Mouse (Mus musculus): ENCODE data around the gene Gm49361. TPM values are rescaled to one million over a fixed set of nuclear protein-coding genes. Genes with fewer than 3 reads are reported as not detected.

Gene Gm49361
- polyA plus RNA-seq, 1 experiment: not detected

GRCm38 (mm10) chr14:57729364-57729763 lies 16.5 kb downstream of the Gm49361 start:
- Histone ChIP-seq H3K27me3 (ENCODE audit: control insufficient read depth, insufficient read depth, insufficient read length) (no peaks in the 10 kb centered on the region), H3K36me3 (ENCODE audit: control insufficient read depth, insufficient read depth) (peaks cover 42% of the 10 kb centered on the region), H3K4me3 (ENCODE audit: insufficient read depth, poor library complexity, severe bottlenecking) (no peak overlapping the region), H3K79me3 (ENCODE audit: low read depth) (peaks cover 51% of the 10 kb centered on the region), H3K79me2 (ENCODE audit: control insufficient read depth, insufficient read depth) (peaks cover 92% of the 10 kb centered on the region), H3ac (ENCODE audit: control insufficient read depth, insufficient read length, low read depth) (no peak overlapping the region)
- TF ChIP-seq CEBPB (IDR thresholded peaks at IDR 0.05; ENCODE audit: low read depth): no peak
- no peak for TF ChIP-seq MAX (IDR thresholded peaks at IDR 0.05)
- no peak for TF ChIP-seq MYOD1 (IDR thresholded peaks at IDR 0.05; ENCODE audit: control insufficient read depth, insufficient read length, low read depth)
- no peak for TF ChIP-seq CTCF (IDR thresholded peaks at IDR 0.05; ENCODE audit: control insufficient read depth, insufficient read depth, insufficient read length)
- TF ChIP-seq MYOG (IDR thresholded peaks at IDR 0.05; ENCODE audit: control insufficient read depth, extremely low read depth, insufficient read length): no peak
- TF ChIP-seq FOSL1 (IDR thresholded peaks at IDR 0.05; ENCODE audit: insufficient read depth, low read length, poor library complexity, severe bottlenecking): no peak
- TF ChIP-seq USF1 (IDR thresholded peaks at IDR 0.05; ENCODE audit: low read depth): no peak

DNA sequence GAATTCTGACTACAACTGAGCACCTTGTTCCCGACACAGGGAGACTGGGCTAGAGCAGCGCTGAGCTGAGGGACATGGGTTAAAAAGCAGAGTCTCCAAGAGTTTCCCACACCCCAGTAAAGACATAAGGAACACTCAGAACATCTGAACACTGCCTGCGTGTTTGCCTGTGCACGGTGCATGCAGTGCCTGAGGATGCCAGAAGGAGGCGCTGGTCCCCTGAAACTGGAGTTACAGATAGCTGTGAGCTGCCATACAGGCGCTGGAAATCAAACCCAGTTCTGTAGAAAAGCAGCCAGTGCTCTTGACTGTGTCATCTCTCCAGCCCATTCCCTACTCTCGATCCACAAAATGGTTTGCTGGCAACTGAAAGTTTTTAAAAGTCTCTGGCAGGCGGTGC lies 19.7 kb downstream of the Gm49361 start:
- Histone ChIP-seq H3K27me3 (ENCODE audit: control insufficient read depth, insufficient read depth, insufficient read length) (no peaks in the 10 kb centered on the region), H3K4me3 (ENCODE audit: insufficient read depth, poor library complexity, severe bottlenecking) (no peak overlapping the region)

DNA sequence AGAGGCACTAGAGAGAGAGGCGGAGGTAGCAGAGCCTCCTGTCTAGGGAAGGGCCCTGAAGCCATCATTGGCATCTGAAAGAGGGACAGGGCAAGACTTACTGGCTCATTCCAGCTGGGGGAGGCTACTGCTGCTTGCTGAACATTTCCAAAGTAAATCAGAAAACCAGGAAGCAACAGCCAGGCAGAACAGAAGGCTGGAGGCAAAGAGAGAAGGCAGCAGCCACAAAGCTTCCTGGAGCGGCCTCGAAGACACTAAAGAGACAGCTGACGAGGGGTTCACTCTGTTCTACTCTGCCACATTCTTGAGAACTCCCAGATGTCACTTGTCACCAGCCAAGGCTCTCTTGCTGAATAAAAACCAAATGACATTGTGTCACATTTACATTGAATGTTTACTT lies 21.4 kb downstream of the Gm49361 start:
- Histone ChIP-seq H3K4me3 (ENCODE audit: insufficient read depth, poor library complexity, severe bottlenecking) (no peak overlapping the region), H3K79me2 (ENCODE audit: control insufficient read depth, insufficient read depth) (peaks cover 95% of the 10 kb centered on the region), H3K36me3 (ENCODE audit: control insufficient read depth, insufficient read depth) (peaks cover 27% of the 10 kb centered on the region), H3ac (ENCODE audit: control insufficient read depth, insufficient read length, low read depth) (no peak overlapping the region), H3K27me3 (ENCODE audit: control insufficient read depth, insufficient read depth, insufficient read length) (no peaks in the 10 kb centered on the region), H3K79me3 (ENCODE audit: low read depth) (peaks cover 52% of the 10 kb centered on the region)
- no peak for TF ChIP-seq MAX (IDR thresholded peaks at IDR 0.05)
- TF ChIP-seq MYOD1 (IDR thresholded peaks at IDR 0.05; ENCODE audit: control insufficient read depth, insufficient read length, low read depth): no peak
- TF ChIP-seq MYOG (IDR thresholded peaks at IDR 0.05; ENCODE audit: control insufficient read depth, extremely low read depth, insufficient read length): no peak
- no peak for TF ChIP-seq FOSL1 (IDR thresholded peaks at IDR 0.05; ENCODE audit: insufficient read depth, low read length, poor library complexity, severe bottlenecking)
- no peak for TF ChIP-seq CEBPB (IDR thresholded peaks at IDR 0.05; ENCODE audit: low read depth)
- TF ChIP-seq CTCF (IDR thresholded peaks at IDR 0.05; ENCODE audit: control insufficient read depth, insufficient read depth, insufficient read length): no peak
- no peak for TF ChIP-seq USF1 (IDR thresholded peaks at IDR 0.05; ENCODE audit: low read depth)

More for the DNA sequence above, 19.7 kb downstream of the Gm49361 start:
- no peak overlapping the region for H3ac ChIP-seq (ENCODE audit: control insufficient read depth, insufficient read length, low read depth)
- H3K36me3 ChIP-seq (ENCODE audit: control insufficient read depth, insufficient read depth): peaks cover 29% of the 10 kb centered on the region
- H3K79me2 ChIP-seq (ENCODE audit: control insufficient read depth, insufficient read depth): peaks cover 95% of the 10 kb centered on the region
- H3K79me3 ChIP-seq (ENCODE audit: low read depth): peaks cover 45% of the 10 kb centered on the region
- TF ChIP-seq MYOD1 (IDR thresholded peaks at IDR 0.05; ENCODE audit: control insufficient read depth, insufficient read length, low read depth): no peak
- TF ChIP-seq FOSL1 (IDR thresholded peaks at IDR 0.05; ENCODE audit: insufficient read depth, low read length, poor library complexity, severe bottlenecking): no peak
- no peak for TF ChIP-seq MYOG (IDR thresholded peaks at IDR 0.05; ENCODE audit: control insufficient read depth, extremely low read depth, insufficient read length)
- TF ChIP-seq CEBPB (IDR thresholded peaks at IDR 0.05; ENCODE audit: low read depth): no peak
- no peak for TF ChIP-seq USF1 (IDR thresholded peaks at IDR 0.05; ENCODE audit: low read depth)

DNA sequence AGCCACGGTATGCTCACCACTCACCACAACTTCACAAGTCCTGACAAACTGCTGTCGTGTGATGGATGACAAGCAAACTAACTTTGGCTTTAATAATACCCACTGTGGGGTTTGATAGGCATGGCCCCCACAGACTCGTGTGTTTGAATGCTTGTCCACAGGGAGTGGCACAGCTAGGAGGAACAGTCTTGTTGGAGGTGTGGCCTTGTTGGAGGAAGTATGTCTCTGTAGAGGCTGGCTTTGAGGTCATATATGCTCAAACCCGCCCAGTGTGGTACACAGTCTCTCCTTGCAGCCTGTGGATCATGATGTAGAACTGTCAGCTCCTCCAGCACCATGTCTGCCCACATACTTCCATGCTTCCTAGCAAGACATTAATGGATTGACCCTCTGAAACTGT lies 27.7 kb downstream of the Gm49361 start:
- TF ChIP-seq MYOD1 (IDR thresholded peaks at IDR 0.05; ENCODE audit: control insufficient read depth, insufficient read length, low read depth) (no peak), MAX (IDR thresholded peaks at IDR 0.05) (no peak), USF1 (IDR thresholded peaks at IDR 0.05; ENCODE audit: low read depth) (no peak), CTCF (IDR thresholded peaks at IDR 0.05; ENCODE audit: control insufficient read depth, insufficient read depth, insufficient read length) (no peak), MYOG (IDR thresholded peaks at IDR 0.05; ENCODE audit: control insufficient read depth, extremely low read depth, insufficient read length) (no peak)
- peaks cover 52% of the 10 kb centered on the region for H3K79me3 ChIP-seq (ENCODE audit: low read depth)
- H3K36me3 ChIP-seq (ENCODE audit: control insufficient read depth, insufficient read depth): peaks cover 23% of the 10 kb centered on the region
- no peak overlapping the region for H3ac ChIP-seq (ENCODE audit: control insufficient read depth, insufficient read length, low read depth)
- no peak overlapping the region for H3K4me3 ChIP-seq (ENCODE audit: insufficient read depth, poor library complexity, severe bottlenecking)
- H3K27me3 ChIP-seq (ENCODE audit: control insufficient read depth, insufficient read depth, insufficient read length): no peaks in the 10 kb centered on the region
- H3K79me2 ChIP-seq (ENCODE audit: control insufficient read depth, insufficient read depth): peaks cover 100% of the 10 kb centered on the region

- Histone ChIP-seq H3K79me2 (ENCODE audit: control insufficient read depth, insufficient read depth) (peaks cover 100% of the 10 kb centered on the region), H3K79me3 (ENCODE audit: low read depth) (peaks cover 53% of the 10 kb centered on the region), H3ac (ENCODE audit: control insufficient read depth, insufficient read length, low read depth) (no peak overlapping the region), H3K27me3 (ENCODE audit: control insufficient read depth, insufficient read depth, insufficient read length) (no peaks in the 10 kb centered on the region), H3K36me3 (ENCODE audit: control insufficient read depth, insufficient read depth) (peaks cover 13% of the 10 kb centered on the region), H3K4me3 (ENCODE audit: insufficient read depth, poor library complexity, severe bottlenecking) (no peak overlapping the region)
- TF ChIP-seq MAX (IDR thresholded peaks at IDR 0.05) (no peak), CEBPB (IDR thresholded peaks at IDR 0.05; ENCODE audit: low read depth) (no peak), CTCF (IDR thresholded peaks at IDR 0.05; ENCODE audit: control insufficient read depth, insufficient read depth, insufficient read length) (no peak), FOSL1 (IDR thresholded peaks at IDR 0.05; ENCODE audit: insufficient read depth, low read length, poor library complexity, severe bottlenecking) (no peak), USF1 (IDR thresholded peaks at IDR 0.05; ENCODE audit: low read depth) (no peak), MYOG (IDR thresholded peaks at IDR 0.05; ENCODE audit: control insufficient read depth, extremely low read depth, insufficient read length) (no peak)
These were observed 29.2 kb downstream of the Gm49361 start for GRCm38 (mm10) chr14:57716601-57717245.

DNA sequence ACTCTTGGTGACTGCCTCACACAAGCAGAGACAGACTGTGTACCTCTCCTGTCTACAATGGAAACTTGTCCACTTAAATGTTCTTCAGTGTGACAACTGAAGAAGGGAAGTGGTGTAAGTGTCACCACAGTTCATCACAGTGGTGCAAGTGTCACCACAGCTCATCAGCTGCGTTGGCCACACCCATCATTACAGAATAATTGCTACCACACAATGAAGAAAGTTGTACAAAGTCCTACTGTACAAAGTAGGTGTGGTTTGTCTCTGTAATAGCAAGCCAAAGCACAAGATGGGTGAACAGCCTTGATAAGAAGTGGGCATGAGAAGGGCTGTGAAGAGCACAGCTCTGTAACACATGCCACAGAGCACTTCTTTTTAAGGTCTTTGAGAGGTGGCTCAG lies 33.0 kb downstream of the Gm49361 start:
- Histone ChIP-seq H3K79me3 (ENCODE audit: low read depth) (peaks cover 42% of the 10 kb centered on the region), H3K27me3 (ENCODE audit: control insufficient read depth, insufficient read depth, insufficient read length) (no peaks in the 10 kb centered on the region), H3K79me2 (ENCODE audit: control insufficient read depth, insufficient read depth) (peaks cover 100% of the 10 kb centered on the region), H3ac (ENCODE audit: control insufficient read depth, insufficient read length, low read depth) (no peak overlapping the region), H3K36me3 (ENCODE audit: control insufficient read depth, insufficient read depth) (peaks cover 6% of the 10 kb centered on the region), H3K4me3 (ENCODE audit: insufficient read depth, poor library complexity, severe bottlenecking) (no peak overlapping the region)
- TF ChIP-seq MYOD1 (IDR thresholded peaks at IDR 0.05; ENCODE audit: control insufficient read depth, insufficient read length, low read depth): no peak
- no peak for TF ChIP-seq MYOG (IDR thresholded peaks at IDR 0.05; ENCODE audit: control insufficient read depth, extremely low read depth, insufficient read length)
- no peak for TF ChIP-seq USF1 (IDR thresholded peaks at IDR 0.05; ENCODE audit: low read depth)
- TF ChIP-seq FOSL1 (IDR thresholded peaks at IDR 0.05; ENCODE audit: insufficient read depth, low read length, poor library complexity, severe bottlenecking): no peak
- TF ChIP-seq CTCF (IDR thresholded peaks at IDR 0.05; ENCODE audit: control insufficient read depth, insufficient read depth, insufficient read length): no peak
- TF ChIP-seq CEBPB (IDR thresholded peaks at IDR 0.05; ENCODE audit: low read depth): no peak
- TF ChIP-seq MAX (IDR thresholded peaks at IDR 0.05): no peak
